Mouse (Mus musculus) ES-E14 (cell line): ENCODE data around the gene Cpa5.

Experiments
- CHD2 ChIP-seq: IDR thresholded peaks from 2 replicates; pipeline ENCODE4 v1.6.1; 2014; ENCODE audit warnings: mild to moderate bottlenecking, low read depth, low read length, inconsistent platforms
- ZC3H11A ChIP-seq: IDR thresholded peaks from 2 replicates; pipeline ENCODE4 v1.6.1; 2012; ENCODE audit warnings: low read depth, mild to moderate bottlenecking, inconsistent platforms, low read length, borderline replicate concordance

DNA sequence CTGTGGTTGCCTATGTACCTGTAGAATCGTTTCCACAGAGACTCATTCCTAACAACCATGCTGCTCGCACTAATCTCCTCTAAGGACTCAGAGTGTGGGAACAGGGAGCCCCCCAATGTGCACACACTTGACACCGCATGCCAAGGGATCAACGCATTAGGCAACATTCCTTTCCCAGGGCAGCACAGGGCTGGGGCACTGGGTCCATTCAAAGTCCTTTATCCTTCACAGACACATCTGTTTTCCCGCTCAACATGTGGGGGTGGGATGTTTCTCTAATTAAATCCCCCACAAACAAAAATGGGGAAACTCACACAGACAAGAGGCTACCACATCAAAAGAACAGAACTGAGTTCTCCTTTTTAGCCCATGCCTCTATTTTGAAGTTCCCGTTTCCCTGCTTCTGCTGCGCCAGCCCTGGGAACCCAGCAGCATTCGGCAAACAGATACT, 5.7 kb downstream of the Cpa5 start:
- TF ChIP-seq ZC3H11A (no peak), CHD2 (no peak)
